Mouse (Mus musculus) lung, postnatal 0 days (tissue): ENCODE measurements at regions not wholly inside any gene's neighbourhood (a gene's known extent, or its start where the extent isn't known, plus 50 kb on each side); places are given as distances from the start of the nearest gene placed in this dataset.

Experiments
- CTCF ChIP-seq: IDR thresholded peaks from 2 replicates; pipeline ENCODE4 v1.5.1; 2016; ENCODE audit warnings: antibody characterized with exemption, mild to moderate bottlenecking
- EP300 ChIP-seq: IDR thresholded peaks from 2 replicates; pipeline ENCODE4 v1.6.1; 2016; ENCODE audit warnings: antibody characterized with exemption, mild to moderate bottlenecking, control low read depth

DNA sequence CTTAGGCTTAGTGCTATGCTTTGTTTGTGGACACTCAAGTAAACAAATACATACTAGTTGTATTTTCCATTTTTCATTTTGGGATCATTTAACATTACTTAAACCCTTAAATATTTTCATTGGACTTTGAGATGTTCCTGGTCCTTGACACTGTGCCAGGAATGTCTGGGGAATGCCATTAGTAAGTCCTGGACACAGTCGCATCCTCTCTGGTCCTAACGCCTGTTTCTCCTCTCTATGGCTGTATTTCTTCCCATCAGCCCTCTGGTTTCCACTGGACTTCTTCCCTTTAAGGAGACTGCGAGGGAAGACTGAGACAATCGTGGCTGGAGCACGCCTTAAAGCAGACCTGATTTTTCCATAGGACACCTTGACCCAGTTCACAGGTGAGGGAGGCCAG lies 96.8 kb upstream of the Galnt15 start:
- no peak for TF ChIP-seq CTCF
- no peak for TF ChIP-seq EP300
